Mouse (Mus musculus): ENCODE data around the gene Ogt.
A peak's percentile ranks its signal among the peaks of the same experiment; 100 is the strongest.

The Ogt gene

DNA sequence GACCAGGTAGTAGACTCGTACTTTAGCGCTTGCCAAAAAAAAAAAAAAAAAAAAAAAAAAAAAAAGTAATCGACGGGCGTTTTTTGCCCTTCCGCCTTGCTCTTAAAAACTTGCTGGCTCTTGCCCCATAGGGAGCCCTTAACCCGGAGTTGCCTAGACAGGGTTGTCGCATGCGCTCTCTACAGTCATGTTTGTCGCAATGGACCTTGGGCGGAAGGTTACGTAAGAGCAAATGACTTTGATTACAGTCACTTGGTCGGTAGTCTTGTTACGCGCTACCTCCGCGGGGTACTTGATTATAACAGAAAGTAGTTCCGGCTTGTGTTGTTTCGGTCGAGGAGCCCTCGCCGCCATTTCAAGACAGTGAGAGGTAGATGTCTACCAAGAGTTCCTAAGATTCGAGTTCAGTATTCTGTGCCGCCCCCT lies at the start of gene Ogt:
Gene Ogt (plus strand): TSS at position 320 of the 426 bp plus-strand sequence.
- peak; percentile 78 to 83 for DNase-seq (ENCODE audit: low spot score in 2 of 2)

DNA sequence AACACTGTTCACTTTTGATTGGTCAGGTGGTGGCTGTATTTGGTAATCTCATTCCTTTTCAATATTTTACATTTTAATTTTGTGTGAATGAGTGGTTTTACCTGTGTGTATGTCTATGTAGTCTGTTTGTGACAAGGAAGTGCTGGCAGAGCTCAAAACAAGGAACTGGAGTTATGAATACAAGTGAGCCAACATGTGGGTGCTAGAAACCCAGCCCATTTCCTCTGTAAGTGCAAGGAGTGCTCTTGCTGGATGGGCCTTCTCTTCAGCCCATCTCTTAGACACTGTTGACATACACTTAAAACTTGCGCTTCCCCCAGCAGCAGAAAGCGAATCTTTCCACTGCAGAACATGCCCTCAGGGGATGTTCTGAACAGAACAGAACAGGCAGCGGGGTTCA lies 23.7 kb upstream of the Ogt start:
- no peak for DNase-seq (ENCODE audit: low spot score in 2 of 2)

DNA sequence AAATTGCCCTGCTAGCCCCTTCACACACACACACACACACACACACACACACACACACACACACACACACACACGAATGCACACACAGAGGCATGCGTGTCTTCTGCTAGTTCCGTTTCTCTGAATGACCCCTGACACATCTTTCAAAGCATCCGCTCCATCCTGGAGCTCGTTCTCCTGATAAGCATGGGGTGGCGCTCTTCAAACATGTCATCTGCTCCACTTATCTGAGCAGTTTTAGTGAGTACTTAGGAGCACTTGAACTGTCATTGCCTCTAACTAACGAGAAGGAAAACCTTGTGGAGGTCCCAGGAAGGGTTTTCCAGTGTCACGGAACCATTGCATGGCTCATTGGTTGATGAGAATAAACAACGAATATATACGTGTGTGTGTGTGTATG lies 22.0 kb upstream of the Ogt start:
- DNase-seq (ENCODE audit: low spot score in 2 of 2) = no peak

DNA sequence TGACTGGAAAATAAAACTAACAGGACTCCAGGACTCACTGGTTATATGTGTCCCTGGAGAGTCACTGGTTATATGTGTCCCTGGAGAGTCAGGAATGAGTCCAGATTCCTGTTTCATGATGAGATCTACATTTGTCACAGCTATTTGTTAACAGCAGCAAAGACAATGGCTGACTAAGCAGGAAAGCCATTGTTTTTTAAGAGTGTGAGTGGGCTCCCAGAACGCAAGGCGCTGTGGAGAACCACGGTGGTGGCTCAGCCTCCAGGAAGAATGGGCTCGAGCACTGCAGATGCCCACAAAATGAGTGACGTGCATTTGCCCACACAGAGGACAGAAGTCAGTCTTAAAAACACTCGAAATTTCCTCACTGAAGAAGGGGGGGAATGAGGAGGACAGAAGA lies 19.5 kb upstream of the Ogt start:
- DNase-seq (ENCODE audit: low spot score in 2 of 2) = no peak

DNA sequence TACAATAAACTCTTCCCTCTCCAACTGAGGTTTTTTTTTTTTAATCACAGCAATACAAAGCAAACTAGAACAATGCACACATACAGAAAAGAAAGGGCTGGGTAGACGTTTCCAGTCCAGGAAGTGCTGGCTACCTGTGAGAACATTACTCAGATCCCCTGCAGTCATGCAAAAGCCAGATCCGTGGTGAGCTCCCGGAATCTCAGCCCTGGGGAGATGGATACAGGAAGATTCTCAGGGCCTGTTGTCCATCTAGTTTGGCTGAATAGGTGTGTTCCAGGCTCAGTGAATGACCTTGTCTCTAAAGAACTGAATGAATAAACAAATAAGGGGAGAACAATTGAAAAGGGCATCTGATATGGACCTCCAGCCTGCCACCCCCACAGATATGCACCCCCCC lies 17.3 kb upstream of the Ogt start:
- DNase-seq (ENCODE audit: low spot score in 2 of 2) = no peak

DNA sequence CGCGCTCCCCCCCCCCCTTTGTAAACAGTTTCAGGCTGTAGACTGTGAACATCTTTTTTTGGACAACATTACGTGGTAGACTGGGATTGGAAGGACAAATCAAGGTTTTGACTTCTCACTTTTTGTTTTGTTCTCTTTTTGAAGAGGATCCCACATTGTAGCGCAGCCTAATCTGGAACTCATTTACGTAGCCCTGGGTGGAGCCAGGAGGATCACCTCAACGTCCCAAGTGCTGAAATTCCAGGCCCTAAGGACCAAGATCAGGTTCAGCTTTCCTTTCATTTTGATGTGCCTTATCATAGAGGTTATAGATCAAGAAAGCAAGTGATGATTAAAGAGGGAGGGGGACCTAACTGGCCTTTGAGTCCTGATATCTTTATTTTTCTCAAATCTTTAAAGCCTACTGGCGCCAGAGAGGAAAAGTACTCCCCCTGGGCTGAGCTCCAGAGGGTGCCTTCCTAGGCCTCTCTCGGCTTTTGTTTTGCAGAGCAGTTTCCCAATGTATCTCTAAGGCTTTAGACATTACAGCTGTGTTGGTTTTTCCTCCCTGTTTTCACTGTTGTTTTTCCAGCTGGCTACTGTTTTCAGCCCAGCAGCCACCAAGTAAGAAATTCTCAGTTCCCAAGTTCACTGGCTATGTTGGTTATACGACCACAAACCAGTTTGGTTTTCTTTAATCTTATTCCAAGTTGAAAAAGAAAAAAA lies 2.9 kb upstream of the Ogt start:
- no peak for DNase-seq (ENCODE audit: low spot score in 2 of 2)

DNA sequence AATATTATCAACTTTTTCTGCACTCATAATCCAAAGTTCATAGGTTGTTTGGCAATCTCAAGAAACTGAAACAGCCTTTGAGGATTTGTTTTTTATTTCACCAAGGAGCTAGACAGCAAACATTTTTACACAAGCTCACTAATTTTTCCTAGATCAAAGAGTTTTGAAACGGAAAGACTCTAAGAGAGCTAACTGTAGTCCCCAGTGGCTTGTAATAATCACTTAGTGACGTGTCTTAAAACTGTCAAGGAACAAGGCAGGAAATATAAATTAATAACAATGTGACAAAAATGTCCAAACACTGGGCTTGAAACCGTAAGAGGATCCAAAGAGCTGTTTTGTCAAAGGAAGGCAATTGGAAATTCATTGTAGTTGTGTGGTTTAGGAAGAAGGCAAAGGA lies 1.0 kb upstream of the Ogt start:
- no peak for DNase-seq (ENCODE audit: low spot score in 2 of 2)

DNA sequence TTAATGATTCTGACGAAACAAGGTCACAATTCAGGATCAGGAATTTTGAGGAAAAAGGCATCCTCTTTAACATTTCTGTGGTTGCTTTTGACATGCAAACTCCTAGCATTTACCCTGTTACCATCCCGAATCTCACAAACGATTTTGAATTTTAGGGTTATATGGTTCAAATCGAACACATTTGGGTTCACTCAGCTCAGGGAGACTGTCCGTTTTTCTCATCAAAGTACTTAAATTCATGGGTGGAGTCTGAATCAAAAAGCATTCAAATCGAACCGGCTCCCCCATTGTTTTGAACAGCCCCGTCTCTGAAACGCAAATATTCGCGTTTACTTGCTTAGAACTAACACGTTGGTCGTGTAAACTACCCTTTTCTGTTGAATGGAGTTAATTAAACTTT lies 554 bp upstream of the Ogt start:
- no peak for DNase-seq (ENCODE audit: low spot score in 2 of 2)

DNA sequence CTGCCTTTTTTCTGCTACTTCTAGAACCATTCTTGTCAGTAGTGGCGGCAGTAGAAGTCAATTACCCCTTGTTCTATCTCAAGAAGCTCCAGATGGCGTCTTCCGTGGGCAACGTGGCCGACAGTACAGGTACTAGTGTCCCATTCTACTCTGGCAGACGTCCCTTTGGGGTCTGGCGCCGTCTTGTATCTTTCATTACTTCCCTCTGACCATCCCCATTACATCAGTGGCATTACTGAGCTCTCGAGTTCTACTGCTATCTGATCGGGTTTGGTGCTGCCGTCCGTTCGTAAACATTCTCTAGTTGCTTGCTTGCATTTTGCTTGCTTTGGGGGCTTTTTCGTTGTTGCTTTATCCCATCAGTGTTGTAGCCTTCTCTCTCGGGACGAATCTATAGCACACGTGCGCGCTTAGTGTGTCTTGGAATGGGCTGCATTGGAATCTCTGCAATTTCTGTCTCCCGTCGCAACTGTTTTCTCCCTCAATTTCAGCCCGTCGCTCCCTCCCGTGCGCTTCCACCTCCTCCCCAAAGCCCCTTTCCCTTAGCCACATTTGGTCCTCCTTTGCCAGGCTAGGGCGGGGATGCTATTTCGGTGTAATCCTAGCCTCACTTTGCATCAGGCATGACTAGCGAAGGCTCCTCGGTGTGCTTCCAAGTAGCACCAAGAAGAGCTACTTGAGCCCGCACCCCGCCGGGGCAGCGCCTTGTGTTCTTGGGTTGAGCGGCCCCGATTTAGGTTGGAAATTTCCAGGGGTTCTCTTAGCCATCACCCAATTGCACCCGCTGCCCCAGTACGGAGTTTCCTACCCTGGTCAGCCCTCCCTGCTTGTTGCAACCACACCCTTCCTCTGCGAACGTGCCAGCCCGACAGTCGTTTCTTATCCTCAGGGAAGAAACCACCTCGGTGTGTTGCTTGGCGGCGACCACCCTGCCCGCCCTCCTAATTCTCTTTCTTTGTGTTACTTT lies 617 bp downstream of the Ogt start:
- DNase-seq (ENCODE audit: low spot score in 2 of 2) = peak; percentile 17 to 60

DNA sequence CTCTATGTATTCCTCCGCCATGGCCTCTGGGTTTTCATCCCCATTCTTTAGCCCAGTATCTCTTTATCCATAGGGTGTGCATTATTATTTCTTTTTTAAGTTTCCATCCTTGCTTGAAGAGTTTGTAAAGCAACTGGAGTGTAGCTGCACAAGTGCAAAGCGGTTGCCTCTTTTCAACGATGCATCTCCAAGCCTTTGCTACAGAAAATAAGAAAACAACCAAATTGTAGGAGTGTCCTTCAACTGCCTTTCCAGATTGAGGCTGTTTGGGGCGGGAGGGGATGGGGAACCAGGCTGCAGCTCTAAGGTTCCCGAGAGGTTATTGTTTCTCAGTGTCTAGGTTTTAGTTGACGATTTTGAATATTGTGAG lies 1.3 kb downstream of the Ogt start:
- DNase-seq (ENCODE audit: low spot score in 2 of 2) = no peak

DNA sequence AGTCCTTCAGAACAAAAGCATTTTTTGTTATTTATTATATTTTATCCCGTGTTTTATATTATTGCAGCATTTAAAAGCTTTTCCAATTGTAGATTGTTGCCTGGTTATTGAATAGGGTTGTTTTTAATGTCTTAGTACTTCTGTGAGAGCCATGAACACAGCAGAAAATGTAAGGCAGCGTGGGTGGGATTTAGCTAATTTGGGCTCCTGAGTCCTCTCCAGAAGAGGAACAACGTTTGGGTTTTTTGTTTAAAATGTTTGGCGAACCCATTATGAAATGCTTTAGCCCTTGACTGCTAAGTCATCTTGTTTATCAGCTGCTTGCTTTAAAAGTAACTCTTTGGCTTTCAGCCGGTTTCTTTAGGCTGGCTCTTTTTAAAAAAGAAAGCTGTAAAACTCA lies 2.2 kb downstream of the Ogt start:
- no peak for DNase-seq (ENCODE audit: low spot score in 2 of 2)

DNA sequence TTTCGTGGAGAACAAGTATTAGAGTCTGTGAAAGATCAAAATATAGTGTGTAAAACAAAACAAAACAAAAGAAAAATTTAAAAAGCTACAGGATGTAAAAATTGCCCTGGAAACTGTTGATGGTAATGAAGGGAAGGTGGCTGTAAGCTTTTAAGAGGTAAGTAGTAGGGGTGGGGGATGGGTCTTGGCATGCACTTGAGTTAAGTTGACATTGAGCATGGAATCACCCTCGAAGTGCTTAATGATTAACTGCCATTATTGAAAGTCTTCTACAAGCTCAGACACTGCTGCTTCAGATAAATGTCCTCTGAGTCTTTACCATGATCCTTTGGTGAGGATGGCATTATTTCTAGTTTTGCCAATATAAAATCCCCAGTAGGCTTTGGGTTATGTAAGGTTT lies 5.4 kb downstream of the Ogt start:
- no peak for DNase-seq (ENCODE audit: low spot score in 2 of 2)

DNA sequence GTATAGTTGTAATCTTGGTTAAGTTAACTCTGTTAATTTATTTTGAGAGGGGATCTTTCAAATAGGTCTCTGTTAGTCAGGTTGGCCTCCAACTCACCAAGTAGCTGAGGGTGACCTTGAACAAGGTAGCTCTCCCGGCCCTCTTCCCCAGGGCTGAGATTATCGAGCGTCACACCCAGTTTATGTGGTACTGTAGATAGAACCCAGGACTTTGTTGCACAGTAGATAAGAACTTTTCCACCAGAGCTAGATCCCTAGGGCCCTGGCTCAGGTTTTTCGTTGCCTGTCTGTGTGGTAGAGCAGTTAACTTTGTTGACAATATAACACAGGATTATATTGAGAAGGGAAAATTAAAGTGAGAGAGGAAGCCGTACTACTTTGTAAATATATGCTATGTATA lies 6.8 kb downstream of the Ogt start:
- no peak for DNase-seq (ENCODE audit: low spot score in 2 of 2)

DNA sequence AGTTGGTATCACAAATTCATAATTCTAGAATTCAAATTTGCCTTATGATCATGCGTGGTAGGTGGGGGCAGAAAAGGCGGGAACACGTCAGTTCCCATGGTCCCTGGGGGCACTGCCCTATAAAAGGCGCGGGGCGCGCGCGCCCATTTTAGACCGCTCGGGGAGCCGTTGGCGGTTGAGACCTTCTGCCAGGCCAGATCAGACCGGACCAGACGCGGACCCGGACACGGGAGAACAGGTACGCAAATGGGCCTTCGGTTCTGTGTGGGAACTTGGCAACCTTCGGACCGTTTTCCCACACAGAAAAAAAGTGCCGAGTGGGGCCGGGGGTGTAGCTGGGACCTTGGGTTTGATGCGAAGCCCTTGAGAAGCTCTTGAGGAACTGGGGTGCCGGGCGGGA lies 55.8 kb downstream of the Ogt start:
- DNase-seq (ENCODE audit: low spot score in 2 of 2) = no peak

DNA sequence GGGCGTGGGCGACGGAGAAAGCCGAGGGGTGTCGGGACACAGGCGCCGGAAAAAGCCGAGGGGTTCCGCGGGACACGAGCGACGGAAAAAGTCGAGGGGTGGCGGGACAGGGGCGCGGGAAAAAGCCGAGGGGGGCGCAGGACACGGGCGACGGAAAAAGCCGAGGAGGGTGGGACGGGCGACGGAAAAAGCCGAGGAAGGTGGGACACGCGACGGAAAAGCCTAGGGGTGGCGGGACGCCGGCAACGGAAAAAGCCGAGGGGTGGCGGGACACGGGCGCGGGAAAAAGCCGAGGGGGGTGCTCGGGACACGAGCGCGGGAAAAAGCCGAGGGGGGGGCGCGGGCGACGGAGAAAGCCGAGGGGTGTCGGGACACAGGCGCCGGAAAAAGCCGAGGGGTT lies 57.7 kb downstream of the Ogt start:
- DNase-seq (ENCODE audit: low spot score in 2 of 2) = peak in 1 of 2 experiments; percentile 64

DNA sequence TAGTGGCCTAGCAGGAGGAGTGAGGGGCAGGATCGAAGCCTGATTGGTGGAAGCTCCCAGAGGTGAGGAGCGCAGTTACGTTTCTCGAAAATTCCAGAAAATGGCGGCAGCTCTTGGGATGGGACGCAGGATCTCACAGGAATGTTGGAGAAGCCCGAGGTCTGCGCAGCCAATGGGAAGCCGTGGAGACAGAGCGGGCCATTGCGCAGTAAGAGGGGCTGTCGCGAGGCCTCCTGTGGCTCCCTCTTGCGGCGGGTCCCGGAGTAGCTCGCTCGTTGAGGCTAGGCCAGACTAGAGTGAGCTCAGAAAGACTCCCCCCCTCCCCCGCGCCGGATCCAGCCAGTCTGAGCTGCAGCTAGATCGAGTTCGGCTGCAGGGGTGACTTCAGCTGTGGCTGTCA lies 58.4 kb downstream of the Ogt start:
- DNase-seq (ENCODE audit: low spot score in 2 of 2) = no peak

DNA sequence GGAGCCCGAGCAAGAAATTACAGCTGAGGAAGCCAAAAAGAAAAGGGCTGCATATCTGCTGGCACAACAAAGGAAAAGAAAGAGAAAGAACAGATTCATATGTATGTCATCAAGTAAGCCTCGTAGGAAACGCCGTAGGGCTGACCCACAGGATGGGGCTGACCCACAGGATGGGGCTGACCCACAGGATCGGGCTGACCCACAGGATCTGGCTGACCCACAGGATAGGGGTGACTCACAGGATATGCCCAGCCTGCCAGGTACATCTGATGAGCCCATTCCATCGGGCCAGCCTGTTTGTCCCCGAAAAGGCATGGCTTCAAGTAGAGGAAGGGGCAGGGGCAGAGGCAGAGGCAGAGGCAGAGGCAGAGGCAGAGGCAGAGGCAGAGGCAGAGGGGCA lies 65.3 kb downstream of the Ogt start:
- DNase-seq (ENCODE audit: low spot score in 2 of 2) = no peak

DNA sequence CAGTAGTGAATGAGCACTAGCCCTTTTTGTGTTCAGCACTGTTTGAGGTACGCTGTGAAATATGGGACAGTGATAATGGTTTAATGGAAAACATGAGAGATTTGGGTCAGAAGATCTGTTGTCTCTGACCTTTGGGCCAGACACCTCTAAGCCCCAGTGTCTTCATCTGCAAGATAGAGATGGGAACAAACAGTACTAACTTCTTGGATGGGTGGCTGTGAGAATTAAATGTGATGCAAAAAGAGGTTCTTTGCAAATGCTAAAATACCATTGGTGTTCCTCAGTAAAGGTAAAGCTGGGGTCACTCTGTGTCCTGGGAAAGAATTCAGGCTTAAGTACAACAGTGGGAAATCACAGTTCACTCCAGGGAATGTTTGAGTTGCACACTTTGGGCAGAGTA lies 80.5 kb downstream of the Ogt start:
- no peak for DNase-seq (ENCODE audit: low spot score in 2 of 2)

DNA sequence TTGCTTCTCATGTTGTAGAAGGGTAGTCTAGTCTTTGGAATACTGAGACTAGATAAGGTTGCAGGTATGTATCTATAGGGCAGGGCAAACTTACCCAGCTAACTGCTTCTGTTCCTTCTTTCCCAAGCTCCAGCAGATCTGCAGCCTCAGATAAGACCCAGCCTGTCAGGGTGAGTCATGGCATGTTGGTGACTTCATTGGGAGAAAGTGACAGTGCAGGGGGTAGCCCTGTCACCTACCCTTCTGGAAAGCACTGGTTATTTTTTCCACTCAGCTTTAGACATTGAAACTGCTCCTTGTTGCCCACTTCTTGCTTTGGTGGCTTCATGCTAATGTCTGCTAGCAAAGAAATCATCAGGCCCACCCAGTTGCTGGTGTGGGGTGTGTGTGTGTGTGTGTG lies 90.2 kb downstream of the Ogt start:
- no peak for DNase-seq (ENCODE audit: low spot score in 2 of 2)

DNA sequence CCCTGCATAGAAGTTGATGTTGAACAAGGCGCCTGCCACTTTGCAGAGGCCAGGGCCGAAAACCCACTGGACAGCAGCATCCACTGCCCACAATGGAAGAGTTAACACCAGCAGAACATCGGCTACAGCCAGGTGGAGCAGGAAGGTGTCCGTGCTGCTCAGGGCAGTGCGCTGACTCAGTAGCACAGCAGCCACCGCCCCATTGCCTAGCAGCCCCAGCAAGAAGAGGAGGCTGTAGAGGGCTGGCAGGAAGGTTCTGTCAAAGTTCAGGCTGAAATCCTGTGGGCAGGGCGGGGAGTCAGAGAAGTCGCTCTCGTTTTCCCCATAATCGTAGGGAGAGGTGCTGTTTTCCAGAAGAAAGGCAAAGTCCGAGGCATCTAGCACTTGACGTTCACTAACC lies 92.8 kb downstream of the Ogt start:
- no peak for DNase-seq (ENCODE audit: low spot score in 2 of 2)

DNA sequence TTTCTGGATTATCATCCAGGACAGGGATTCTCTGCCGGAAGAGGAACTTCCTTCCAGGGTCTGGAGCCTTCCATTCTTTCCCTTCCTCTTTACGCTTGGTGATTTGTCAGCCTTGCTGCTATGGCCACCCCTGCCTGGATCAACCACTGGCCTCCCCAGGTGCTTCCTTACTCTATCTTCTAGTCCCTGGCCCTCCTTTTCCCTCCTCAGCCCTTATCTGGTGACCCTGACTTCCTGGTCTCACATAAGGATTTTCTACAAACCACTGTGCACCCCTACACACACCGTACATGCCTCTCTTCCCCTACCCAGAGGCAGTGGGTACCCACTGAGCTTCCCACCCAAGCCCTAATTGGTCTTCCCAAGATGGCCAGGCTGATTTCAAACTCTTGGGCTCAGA lies 93.4 kb downstream of the Ogt start:
- DNase-seq (ENCODE audit: low spot score in 2 of 2) = no peak

DNA sequence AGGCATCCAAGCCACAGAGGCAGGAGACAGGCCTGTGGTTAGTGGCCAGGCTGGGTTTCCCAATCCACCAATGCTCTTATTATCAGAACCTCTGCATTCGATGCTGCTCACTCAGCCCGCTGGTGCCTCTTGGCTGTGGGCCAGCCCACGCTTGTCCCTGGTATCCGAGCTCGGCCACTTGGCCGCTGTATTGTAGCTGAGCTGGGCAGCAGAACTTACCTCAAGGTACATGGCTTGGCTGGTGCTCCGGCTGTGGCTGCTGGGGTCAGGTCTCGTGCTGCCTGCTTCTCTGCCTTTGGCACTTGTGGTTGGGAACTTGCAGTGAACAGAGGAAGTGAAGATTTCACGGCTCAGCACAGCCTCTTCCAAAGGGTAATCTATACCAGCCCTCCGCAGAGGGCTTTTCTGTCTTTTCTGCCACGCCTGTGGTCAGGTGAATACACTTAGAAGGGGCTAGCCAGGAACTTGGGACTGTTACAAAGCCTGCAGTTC lies 94.0 kb downstream of the Ogt start, which contains the start of gene Cxcr3:
Gene Cxcr3 (minus strand): TSS at position 442 of the 492 bp plus-strand sequence.
- DNase-seq (ENCODE audit: low spot score in 2 of 2) = no peak

Data from urinary bladder, postnatal 4 days (tissue).